Mouse (Mus musculus): ENCODE data around the gene Acot7. TPM values are rescaled to one million over a fixed set of nuclear protein-coding genes. Genes with fewer than 3 reads are reported as not detected.

The Acot7 gene
- total RNA-seq, 2 experiments from 2014 or later: 39.1 to 44.4 TPM

DNA sequence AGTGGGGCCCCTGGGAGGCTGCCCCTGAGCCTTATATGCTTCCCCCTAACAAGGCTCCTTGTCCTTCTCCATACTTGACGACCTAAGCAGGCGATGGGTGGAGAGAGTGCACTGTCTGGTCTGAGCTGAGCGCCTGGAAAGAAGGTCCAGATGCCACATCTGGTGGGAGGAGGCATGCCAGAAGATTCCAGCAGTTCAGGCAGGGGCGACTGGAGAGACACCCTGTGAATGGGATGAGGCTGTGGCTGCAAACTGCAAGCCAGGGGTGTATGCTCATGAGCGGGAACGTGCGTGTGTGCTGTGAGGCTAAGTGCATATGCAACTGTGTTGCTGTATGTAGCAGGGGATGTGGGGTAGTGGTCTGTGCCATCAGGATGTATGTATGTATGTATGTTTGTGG is 94.1 kb downstream of the Acot7 start:
- DNase-seq (ENCODE audit: low spot score in 2 of 2): no peak

DNA sequence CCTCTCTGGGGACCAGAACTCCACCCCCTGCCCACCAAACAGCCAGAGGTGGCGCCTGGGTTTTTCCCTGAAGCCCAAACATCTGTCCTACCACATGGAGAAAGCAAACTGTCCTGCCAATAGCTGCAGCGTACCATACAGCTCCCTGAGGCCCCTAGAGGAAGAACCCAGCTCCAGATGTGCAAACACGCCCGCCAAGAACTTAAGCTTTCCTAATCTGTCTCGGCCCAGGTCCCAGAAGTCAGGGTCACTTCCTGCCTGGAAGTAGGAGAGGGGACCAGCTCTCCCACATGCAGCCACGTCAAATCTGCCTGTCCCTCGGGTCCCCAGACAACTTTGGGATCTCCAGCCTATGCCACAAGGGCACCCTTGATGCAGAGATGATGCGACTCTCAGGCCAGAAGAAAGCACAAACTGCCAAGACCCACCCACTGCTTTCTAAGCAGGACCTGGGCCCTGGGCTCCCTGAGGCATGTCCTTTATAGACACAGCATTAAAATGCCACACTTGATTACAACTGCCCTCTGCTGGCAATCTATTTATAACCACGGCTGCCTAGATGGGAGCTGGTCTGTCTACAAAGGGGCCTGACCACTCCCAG is 94.6 kb downstream of the Acot7 start:
- DNase-seq (ENCODE audit: low spot score in 2 of 2): no peak

DNA sequence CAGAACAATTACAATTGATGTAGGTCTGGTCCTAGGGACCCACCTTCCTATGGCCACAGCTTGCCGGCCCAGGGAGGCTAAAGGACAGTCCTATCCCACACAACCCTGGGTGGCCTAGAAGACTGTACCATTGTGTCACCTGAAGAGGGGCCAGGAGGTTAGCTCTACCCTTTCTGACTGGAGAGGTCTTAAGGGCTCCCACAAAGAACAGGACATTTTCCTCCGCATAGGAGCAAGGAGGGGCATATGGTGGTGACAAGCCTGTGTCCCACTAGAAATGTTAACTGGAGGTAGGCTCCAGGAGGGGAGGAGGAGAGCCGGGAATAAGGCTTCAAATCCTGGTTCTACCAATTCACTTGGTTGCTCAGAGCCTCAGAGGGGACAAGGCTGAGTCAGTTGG is 95.3 kb downstream of the Acot7 start:
- no peak for DNase-seq (ENCODE audit: low spot score in 2 of 2)

DNA sequence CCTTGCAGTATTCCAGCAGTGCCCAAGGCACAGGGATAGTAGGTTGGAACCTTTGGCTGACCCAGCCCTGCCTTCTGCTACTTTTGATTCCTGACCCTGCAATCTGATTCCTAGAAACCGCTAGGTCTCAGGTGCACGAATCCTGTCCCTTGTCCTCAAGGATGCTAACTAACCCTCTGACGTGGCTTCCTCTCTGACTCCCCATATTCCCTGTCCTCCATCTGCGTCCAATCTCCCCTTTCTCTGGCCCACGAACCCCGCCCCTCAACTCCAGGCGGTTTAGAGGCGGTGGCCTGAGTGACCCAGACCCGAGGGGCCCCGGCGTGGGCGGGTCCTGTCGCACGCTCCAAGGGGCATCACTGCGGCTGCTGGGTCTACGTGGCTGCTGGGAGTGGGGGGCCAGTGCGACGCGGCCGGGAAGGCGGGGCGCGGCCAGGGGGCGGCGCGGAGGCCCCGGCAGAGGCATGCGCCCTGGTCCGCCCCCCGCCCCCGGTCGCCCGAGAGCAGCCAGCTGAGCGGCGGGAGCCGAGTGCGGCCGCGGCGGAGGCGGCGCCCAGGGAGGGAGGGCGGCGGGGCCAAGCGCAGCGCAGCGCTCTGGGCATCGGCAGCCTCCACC is 95.8 kb downstream of the Acot7 start, which contains the start of gene Gpr153:
TSS of gene Gpr153 (plus strand) at position 612 of the 616 bp plus-strand sequence.
- DNase-seq (ENCODE audit: low spot score in 2 of 2): no peak

DNA sequence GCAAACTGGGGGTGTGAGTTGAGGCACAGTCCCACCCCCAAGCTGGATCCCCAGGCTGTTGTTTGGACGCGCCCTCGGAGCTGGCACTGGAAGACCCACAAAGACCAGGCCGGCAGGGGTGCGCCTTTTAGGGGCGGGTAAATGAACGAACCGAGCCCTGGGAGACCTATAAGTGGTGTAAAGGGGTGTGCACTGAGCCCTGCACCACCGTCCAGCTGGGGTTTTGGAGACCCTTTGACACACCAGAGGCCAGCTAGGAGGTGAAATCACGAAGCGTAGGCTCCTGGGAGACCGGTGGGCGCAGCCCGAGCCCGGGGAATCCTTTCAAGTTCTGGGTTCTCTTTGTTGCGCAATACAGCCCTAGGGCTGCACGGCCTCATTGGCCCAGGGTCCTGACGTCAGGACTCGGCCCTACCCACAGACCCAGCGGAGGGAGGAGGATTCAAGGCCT is 96.8 kb downstream of the Acot7 start:
- DNase-seq (ENCODE audit: low spot score in 2 of 2): no peak

DNA sequence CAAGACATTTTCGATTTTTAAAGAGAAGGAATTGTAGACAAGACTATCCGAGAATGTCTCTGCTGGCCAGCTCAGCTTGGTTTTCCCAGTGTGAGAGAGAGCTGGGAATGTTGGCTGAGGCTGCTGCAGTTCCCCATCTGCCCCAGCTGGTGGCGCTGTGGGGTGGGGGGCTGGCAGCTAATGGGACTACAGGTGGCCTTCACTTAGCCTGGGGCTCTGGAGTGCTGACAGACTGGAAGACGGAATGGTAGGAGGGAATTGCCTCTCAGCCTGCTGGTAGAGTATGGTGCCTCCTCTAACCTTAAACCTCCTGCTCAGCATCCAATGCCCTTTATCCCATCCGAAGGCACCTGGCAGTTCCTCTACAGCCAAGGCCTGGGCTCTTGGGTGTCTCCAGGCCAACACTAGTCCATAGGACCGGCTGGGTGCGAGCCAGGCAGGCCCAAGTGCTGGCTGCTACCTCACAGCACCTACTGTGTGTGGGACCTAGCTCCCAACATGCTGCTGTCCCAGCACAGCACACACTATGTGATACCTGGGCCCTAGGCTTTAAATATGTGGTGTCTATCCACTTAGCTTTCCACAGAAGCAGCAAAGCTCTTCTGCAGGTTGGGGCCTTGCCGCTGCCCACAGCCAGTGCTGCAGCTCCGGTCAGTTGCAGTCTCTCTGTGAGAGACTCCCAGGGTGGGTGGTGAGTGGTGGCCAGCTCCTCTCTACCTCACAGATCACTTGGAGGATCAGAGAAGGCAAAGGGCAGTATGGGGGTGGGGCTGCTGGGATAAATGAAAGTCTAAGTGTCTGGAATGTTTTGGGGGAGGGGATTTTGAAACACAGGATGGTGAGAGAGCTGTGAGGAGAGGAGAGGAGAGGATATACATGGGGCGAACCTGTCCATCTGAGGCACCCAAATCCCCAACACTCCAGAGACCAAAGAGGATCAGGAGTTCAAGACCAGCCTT is 98.7 kb downstream of the Acot7 start:
- no peak for DNase-seq (ENCODE audit: low spot score in 2 of 2)

DNA sequence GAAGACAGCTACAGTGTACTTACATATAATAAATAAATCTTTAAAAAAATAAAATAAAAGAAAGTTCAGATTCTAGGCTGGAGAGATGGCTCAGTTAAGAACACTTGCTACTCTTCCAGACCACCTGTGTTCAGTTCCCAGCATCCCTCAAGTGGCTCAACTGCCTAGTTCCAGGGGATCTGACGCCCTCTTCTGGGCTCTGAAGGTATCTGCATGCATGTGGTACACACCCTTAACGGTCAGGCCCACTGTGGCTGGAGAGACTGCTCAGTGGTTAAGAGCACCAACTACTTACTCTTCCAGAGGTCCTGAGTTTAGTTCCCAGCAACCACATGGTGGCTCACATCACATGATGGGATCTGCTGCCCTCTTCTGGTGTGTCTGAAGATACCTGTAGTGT is 100.0 kb downstream of the Acot7 start:
- DNase-seq (ENCODE audit: low spot score in 2 of 2): no peak

DNA sequence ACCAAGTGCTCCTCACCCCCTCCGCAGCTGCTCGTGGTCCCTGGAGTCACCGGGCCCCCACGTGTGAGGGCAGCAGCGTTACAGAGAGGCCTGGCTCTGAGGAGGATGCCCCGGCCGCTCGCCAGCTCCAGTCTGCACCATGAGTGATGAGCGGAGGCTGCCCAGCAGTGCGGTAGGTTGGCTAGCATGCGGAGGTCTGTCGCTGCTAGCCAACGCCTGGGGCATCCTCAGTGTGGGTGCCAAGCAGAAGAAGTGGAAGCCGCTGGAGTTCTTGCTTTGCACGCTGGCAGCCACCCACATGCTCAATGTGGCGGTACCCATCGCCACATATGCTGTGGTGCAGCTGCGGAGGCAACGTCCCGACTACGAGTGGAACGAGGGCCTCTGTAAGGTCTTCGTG is 101.1 kb downstream of the Acot7 start:
- no peak for DNase-seq (ENCODE audit: low spot score in 2 of 2)

DNA sequence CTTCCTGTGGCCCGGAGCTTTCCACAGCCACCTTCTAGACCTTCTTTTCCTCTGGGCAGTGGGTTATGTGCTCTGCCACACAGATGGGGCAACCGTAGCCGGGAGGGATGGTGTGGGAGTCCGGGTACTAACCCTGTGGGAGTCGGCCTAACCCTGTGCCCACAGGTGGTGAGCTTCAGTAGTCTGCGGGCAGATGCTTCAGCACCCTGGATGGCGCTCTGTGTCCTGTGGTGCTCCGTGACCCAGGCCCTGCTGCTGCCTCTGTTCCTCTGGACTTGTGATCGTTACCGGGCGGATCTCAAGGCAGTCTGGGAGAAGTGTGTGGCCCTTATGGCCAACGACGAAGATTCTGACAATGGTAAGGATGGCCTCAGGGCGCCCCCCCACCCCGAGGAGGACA is 103.7 kb downstream of the Acot7 start:
- DNase-seq (ENCODE audit: low spot score in 2 of 2): no peak

DNA sequence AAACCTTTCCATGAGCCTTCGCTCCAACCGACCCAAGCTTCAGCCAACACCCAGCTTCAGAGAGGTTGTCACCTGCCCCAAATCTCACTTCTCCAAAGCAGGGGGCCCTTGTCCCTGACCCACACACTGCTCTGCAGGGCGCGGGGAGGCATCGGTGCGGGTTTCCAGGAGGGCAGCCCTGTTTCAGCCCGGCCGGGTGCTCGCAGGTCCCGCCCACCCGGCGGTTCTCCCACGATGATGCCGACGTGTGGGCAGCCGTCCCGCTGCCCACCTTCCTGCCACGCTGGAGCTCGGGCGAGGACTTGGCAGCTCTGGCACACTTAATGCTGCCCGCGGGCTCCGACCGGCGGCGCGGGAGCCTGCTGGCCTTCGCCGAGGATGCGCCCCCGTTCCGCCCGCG is 104.8 kb downstream of the Acot7 start:
- DNase-seq (ENCODE audit: low spot score in 2 of 2): no peak

DNA sequence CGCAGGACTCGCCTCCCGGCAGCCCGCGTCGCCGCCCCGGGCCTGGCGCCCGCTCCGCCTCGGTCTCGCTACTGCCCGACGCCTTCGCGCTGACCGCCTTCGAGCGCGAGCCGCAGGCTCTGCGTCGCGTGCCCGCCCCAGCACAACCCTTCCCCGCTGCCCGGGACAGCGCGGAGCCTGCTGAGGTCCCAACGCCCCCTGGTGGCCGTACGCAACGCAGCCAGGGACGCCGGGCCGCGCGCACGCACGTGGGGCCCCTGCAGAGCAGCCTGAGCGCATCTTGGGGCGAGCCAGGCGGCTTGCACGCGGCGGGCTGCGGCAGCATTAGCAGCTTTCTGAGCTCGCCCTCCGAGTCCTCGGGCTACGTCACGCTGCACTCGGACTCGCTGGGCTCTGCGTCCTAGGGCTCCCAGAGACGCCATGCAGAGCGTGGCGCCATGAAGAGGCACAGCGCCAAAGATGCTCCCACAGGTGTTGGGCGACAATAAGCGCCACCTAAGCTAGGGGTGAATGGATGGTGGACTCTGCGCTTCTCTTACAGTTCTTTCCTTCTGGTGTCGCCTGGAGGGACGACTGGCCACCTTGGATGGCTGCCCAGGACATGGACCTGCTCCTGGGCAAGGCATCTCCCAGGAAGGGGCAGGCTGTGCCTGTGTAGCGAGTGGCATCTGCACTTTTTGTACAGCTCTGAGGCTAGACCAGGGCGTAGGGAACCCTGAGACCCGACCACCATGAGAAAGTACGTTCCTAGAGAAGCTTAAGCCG is 105.4 kb downstream of the Acot7 start:
- peak; percentile 69 to 77 for DNase-seq (ENCODE audit: low spot score in 2 of 2)

DNA sequence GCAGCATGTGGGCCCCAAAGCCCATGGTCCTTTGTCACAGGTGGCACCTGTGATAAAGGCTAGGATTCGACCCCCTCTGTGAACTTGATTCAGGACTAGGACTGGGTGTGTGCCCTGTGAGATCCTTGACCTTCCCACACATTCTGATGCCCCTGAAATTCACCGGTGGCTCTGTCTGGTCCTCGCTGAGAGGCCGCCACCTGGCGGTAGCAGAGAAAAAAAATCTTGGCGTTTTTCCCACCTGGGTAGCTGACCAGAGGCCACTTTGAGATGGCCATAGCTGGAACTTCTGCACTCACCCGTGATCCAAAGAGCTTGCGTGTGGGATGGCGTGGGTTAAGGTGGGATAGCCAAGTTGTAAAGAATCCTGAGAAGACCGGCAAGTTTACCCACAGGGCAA is 107.6 kb downstream of the Acot7 start:
- no peak for DNase-seq (ENCODE audit: low spot score in 2 of 2)

DNA sequence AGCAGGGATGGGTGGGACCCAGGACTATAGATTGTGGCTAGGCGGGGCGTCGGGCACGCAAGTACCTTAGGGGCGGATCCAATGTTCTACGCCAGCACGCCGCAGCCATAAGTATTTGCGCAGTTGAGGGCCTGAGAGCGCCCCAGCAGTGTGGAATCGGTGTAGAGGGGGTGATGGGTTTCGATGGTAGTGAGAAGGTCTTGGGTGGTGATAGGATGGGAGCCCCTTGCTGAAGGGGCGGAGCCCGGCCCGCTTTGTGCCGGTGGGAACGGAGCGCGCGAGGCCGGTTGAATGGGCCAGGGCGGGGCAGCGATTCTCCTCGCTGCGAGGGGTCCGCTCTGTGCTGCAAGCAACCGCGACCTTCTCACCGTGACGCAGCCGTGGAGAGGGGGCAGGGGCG is 108.2 kb downstream of the Acot7 start:
- DNase-seq (ENCODE audit: low spot score in 2 of 2): no peak

DNA sequence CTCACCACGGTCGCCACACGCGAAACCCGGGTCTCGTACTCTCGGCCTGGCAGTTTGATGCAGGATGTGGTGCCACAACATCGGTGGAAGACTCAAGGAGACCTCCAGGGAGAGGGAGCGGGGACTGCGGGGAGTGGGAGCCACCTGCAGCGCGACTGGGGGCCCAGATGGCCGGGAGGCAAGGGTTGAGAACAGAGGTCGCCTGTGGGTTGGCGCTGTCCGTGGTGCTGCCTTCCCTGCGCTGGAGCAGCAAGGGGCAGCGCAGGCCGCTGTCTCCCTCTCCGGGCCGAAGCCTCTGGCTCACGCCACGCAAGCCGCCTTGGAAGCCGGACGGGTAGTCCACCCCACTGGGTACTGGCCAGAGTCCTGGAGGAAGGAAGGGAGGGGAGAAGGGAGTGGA is 109.0 kb downstream of the Acot7 start:
- peak; percentile 47 to 59 for DNase-seq (ENCODE audit: low spot score in 2 of 2)

DNA sequence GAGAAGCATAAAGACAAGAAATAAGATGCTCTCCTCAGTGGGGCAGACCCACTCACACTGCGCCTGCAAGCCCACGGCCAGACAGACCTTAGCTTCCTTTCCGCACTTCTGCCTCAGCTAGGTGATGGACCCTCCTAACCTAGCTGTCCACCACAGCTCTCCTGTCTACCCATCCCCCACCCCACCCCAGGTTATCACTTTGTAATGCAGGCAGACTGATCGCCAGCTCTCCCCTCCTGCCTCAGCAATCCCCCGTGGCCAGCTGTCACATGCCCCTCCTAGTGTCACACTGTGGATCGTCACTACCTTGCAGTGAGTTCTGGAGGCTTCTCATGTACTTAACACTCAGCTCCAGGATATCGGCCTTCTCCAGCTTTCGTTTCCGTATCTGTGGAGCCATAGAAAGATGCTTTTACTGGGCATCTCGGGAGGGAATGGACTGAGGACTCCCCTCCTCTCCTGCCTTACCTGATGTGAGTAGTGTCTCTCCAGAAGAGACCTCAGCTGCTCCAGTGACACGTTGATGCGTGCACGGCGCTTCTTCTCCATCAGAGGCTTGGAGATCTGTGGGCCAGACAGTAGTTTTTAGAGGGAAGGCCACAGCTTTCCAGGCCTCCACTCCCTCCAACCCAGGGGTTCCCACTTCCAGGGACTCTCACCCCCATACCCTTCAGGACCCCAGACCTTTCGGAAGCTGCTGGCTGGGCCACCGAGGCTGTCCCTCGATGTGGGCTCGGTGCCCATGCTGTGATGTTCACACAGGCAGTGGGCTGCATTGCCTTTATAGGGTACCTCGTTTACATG is 109.6 kb downstream of the Acot7 start:
- no peak for DNase-seq (ENCODE audit: low spot score in 2 of 2)

DNA sequence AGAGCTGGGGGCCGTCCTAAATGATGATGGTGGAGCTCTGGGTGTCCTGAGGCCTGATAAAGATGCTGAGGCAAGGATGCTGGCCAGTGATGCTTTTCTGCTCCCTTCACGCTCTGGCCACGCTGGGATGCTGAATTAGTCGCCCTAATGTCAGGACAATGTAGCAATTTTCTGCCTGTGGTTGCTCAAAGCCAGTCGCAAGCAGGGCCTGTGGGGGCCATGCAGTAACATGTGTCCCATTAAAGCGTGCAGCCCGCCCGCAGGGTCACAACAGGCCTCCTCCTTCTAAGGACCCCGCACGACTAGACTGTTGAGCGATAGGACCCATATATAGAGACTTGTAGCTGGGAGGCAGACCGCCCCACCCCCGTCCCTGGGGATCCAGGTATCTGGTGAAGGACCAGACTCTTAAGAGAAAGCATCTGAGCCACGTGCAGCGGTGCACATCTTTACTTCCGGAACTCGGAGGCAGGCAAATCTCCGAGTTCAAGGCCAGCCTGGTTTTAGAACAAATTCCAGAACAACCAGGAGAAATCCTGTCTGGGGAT is 110.5 kb downstream of the Acot7 start:
- DNase-seq (ENCODE audit: low spot score in 2 of 2): no peak

DNA sequence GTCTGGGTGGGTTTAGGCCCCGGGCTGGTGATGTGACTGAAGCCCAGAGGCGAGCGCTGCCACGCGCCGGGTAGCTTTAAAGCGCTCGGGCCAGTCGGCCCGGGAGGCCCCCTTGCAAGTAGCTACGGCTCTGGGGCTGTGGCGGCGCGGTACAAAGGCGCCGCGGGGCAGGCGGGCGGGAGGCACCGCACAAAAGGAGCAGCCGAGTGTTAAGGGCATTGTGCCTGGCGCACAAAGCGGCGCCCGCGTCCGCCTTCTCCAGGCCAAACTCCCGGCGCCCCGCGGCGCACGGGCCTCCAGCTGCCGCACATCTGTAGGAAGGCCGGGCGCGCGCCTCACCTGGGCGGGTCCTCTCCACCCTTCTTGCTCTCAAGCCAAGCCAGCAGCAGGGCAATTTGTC is 112.5 kb downstream of the Acot7 start:
- DNase-seq (ENCODE audit: low spot score in 2 of 2): no peak

DNA sequence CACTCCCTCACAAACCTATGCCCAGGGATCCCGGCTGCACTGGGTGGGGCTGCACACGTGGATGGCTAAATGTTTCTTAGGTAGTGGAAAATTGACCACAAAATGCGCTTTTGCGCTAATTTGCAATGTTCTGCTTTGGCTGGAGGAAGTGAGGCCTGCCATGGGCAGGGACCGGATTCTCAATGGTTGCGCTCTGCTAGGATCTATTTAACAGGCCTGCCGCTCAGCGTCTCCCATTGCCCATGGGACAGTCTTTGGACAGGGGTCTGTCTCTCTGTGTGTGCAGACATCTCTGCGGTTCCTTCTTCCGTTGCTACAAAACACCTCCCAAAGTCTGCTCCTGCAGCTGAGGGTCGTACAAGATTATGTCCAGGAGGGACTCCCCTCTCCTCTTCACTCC is 113.1 kb downstream of the Acot7 start:
- DNase-seq (ENCODE audit: low spot score in 2 of 2): no peak

DNA sequence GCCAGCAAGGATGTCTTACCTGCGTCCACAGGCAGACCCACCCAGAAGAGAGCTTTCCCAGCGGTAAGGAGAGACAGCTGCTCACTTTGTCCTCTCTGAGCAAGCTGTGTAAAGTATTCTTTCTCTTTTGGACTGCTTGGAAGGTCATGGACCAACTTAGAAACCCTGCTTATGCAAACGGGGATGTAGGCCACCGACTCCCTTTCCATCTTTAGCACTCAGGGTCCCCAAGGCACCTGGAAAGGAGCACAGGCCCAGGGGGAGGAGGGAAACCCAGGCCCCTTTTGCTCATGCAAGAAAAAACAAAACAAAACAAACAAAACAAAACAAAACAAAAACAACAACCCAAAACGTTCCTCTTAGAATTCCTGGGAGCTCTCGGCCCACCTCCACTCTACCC is 113.6 kb downstream of the Acot7 start, which contains the start of gene Hes3:
TSS of gene Hes3 (minus strand) at position 101 of the 400 bp plus-strand sequence.
- DNase-seq (ENCODE audit: low spot score in 2 of 2): no peak
